Mouse (Mus musculus): ENCODE measurements around the gene Bclaf3. TPM values are rescaled to one million over a fixed set of nuclear protein-coding genes. Genes with fewer than 3 reads are reported as not detected.
A peak's percentile ranks its signal among the peaks of the same experiment; 100 is the strongest.
"Not testable (repeated sequence)": the region's sequence is repeated elsewhere in the genome, so short reads cannot be mapped to it uniquely, and the experiment has no call there.

The Bclaf3 gene
- total and polyA plus RNA-seq, 3 experiments, result 12.8 to 23.7 TPM; not detected in 1

- DNase-seq (ENCODE audit: low read depth, low spot score); H3K4me3 ChIP-seq (ENCODE audit: control insufficient read depth in 1 of 2, insufficient read depth in 1 of 2, low read depth in 2 of 2, low read length in 2 of 2); H3K79me2 ChIP-seq (ENCODE audit: control insufficient read depth, insufficient read depth, low read length, poor library complexity); H3K9ac ChIP-seq (ENCODE audit: control insufficient read depth, low read depth, low read length, poor library complexity, severe bottlenecking); H3K27me3 ChIP-seq (ENCODE audit: control insufficient read depth in 1 of 2, insufficient read depth in 2 of 2, low read length in 2 of 2); H3K4me1 ChIP-seq (ENCODE audit: control insufficient read depth in 1 of 2, insufficient read depth in 2 of 2, low read length in 2 of 2); H3K27ac ChIP-seq (ENCODE audit: control insufficient read depth, low read depth, low read length); H3K9me3 ChIP-seq (replicated peaks; ENCODE audit: insufficient read depth, low read length): not testable (repeated sequence)
- peaks cover 0 to 23% of the 10 kb centered on the region in 2 experiments; a peak in 2 of 4 replicates for H3K36me3 ChIP-seq (ENCODE audit: control insufficient read depth in 1 of 2, insufficient read depth in 2 of 2, low read length in 2 of 2)
These were observed 58.2 kb downstream of the Bclaf3 start for GRCm38 (mm10) chrX:159584738-159585137.

- Histone ChIP-seq H3K79me2 (ENCODE audit: control insufficient read depth, insufficient read depth, low read length, poor library complexity) (no peaks in the 10 kb centered on the region), H3K9me3 (replicated peaks; ENCODE audit: insufficient read depth, low read length) (no peaks in the 10 kb centered on the region), H3K27ac (ENCODE audit: control insufficient read depth, low read depth, low read length) (no peak overlapping the region), H3K36me3 (ENCODE audit: control insufficient read depth in 1 of 2, insufficient read depth in 2 of 2, low read length in 2 of 2) (peaks cover 2 to 21% of the 10 kb centered on the region in 2 experiments; a peak in 2 of 4 replicates), H3K27me3 (ENCODE audit: control insufficient read depth in 1 of 2, insufficient read depth in 2 of 2, low read length in 2 of 2) (no peaks in the 10 kb centered on the region), H3K4me3 (ENCODE audit: control insufficient read depth in 1 of 2, insufficient read depth in 1 of 2, low read depth in 2 of 2, low read length in 2 of 2) (no peak overlapping the region), H3K9ac (ENCODE audit: control insufficient read depth, low read depth, low read length, poor library complexity, severe bottlenecking) (no peak overlapping the region), H3K4me1 (ENCODE audit: control insufficient read depth in 1 of 2, insufficient read depth in 2 of 2, low read length in 2 of 2) (no peaks in the 10 kb centered on the region; a peak in 1 of 4 replicates)
- peak; percentile 57 for TF ChIP-seq SMC3 (IDR thresholded peaks at IDR 0.05; ENCODE audit: low read depth, low read length)
- TF ChIP-seq TCF12 (IDR thresholded peaks at IDR 0.05; ENCODE audit: low read depth, low read length), result no peak
- TF ChIP-seq RAD21 (IDR thresholded peaks at IDR 0.05; ENCODE audit: low read depth, low read length), result peak; percentile 24
- peak in 2 of 3 experiments; percentile 28 to 50; a peak in 3 of 6 replicates for TF ChIP-seq CTCF (IDR thresholded peaks at IDR 0.05 in 2 of 3, conservative IDR thresholded peaks at IDR 0.05 in 1 of 3; ENCODE audit: control insufficient read depth in 1 of 3, insufficient read depth in 1 of 3, low read depth in 2 of 3, low read length in 3 of 3, poor library complexity in 1 of 3, severe bottlenecking in 1 of 3)
- no peak for TF ChIP-seq POLR2A (IDR thresholded peaks at IDR 0.05; ENCODE audit: control insufficient read depth in 1 of 2, insufficient read depth in 1 of 2, low read depth in 1 of 2, low read length in 2 of 2, poor library complexity in 1 of 2)
- peak; percentile 63; the same call in 1 of the 2 replicates for TF ChIP-seq MYC (IDR thresholded peaks at IDR 0.05; ENCODE audit: low read depth, low read length)
- TF ChIP-seq ZKSCAN1 (IDR thresholded peaks at IDR 0.05; ENCODE audit: low read depth, low read length), result no peak
- no peak for TF ChIP-seq MXI1 (IDR thresholded peaks at IDR 0.05; ENCODE audit: low read depth, low read length)
- 0 out of 2 replicates have a peak, but pooled peaks have one; percentile 19 for TF ChIP-seq ZC3H11A (IDR thresholded peaks at IDR 0.05; ENCODE audit: low read depth, low read length)
- no peak for TF ChIP-seq MAX (IDR thresholded peaks at IDR 0.05; ENCODE audit: low read length)
- no peak for TF ChIP-seq UBTF (IDR thresholded peaks at IDR 0.05; ENCODE audit: borderline replicate concordance, insufficient read depth, low read depth, low read length)
- no peak for TF ChIP-seq NRF1 (IDR thresholded peaks at IDR 0.05; ENCODE audit: insufficient read depth, low read depth, low read length, poor library complexity, severe bottlenecking)
- TF ChIP-seq GATA1 (IDR thresholded peaks at IDR 0.05; ENCODE audit: low read depth, low read length), result no peak
- peak; percentile 21 for DNase-seq (ENCODE audit: low read depth, low spot score)
These were observed 65.1 kb downstream of the Bclaf3 start for GRCm38 (mm10) chrX:159591633-159592032.

- Histone ChIP-seq H3K4me1 (ENCODE audit: control insufficient read depth in 1 of 2, insufficient read depth in 2 of 2, low read length in 2 of 2) (peaks cover 3 to 4% of the 10 kb centered on the region in 2 experiments; a peak in 2 of 4 replicates), H3K79me2 (ENCODE audit: control insufficient read depth, insufficient read depth, low read length, poor library complexity) (no peaks in the 10 kb centered on the region), H3K4me3 (ENCODE audit: control insufficient read depth in 1 of 2, insufficient read depth in 1 of 2, low read depth in 2 of 2, low read length in 2 of 2) (no peak overlapping the region), H3K9ac (ENCODE audit: control insufficient read depth, low read depth, low read length, poor library complexity, severe bottlenecking) (no peak overlapping the region), H3K9me3 (replicated peaks; ENCODE audit: insufficient read depth, low read length) (no peaks in the 10 kb centered on the region), H3K27ac (ENCODE audit: control insufficient read depth, low read depth, low read length) (no peak overlapping the region), H3K27me3 (ENCODE audit: control insufficient read depth in 1 of 2, insufficient read depth in 2 of 2, low read length in 2 of 2) (no peaks in the 10 kb centered on the region), H3K36me3 (ENCODE audit: control insufficient read depth in 1 of 2, insufficient read depth in 2 of 2, low read length in 2 of 2) (peaks cover under 1 to 10% of the 10 kb centered on the region in 2 experiments; a peak in 2 of 4 replicates)
- peak; percentile 64 for DNase-seq (ENCODE audit: low read depth, low spot score)
- TF ChIP-seq TCF12 (IDR thresholded peaks at IDR 0.05; ENCODE audit: low read depth, low read length), result peak; percentile 72
- no peak for TF ChIP-seq KAT2A (conservative IDR thresholded peaks at IDR 0.05; ENCODE audit: low read depth, low read length)
- no peak for TF ChIP-seq ZC3H11A (IDR thresholded peaks at IDR 0.05; ENCODE audit: low read depth, low read length)
- TF ChIP-seq ZKSCAN1 (IDR thresholded peaks at IDR 0.05; ENCODE audit: low read depth, low read length), result no peak
- TF ChIP-seq SIN3A (IDR thresholded peaks at IDR 0.05; ENCODE audit: low read length), result no peak
- TF ChIP-seq NRF1 (IDR thresholded peaks at IDR 0.05; ENCODE audit: insufficient read depth, low read depth, low read length, poor library complexity, severe bottlenecking), result no peak
- TF ChIP-seq JUND (IDR thresholded peaks at IDR 0.05; ENCODE audit: low read depth, low read length), result no peak
- TF ChIP-seq E2F4 (IDR thresholded peaks at IDR 0.05; ENCODE audit: borderline replicate concordance, low read depth, low read length), result no peak
- no peak for TF ChIP-seq MAZ (IDR thresholded peaks at IDR 0.05; ENCODE audit: low read depth, low read length)
- TF ChIP-seq RAD21 (IDR thresholded peaks at IDR 0.05; ENCODE audit: low read depth, low read length), result no peak
- TF ChIP-seq TBP (IDR thresholded peaks at IDR 0.05; ENCODE audit: low read depth, low read length), result no peak
- TF ChIP-seq ELF1 (IDR thresholded peaks at IDR 0.05; ENCODE audit: low read depth, low read length), result no peak
- no peak for TF ChIP-seq NELFE (IDR thresholded peaks at IDR 0.05; ENCODE audit: low read depth, low read length)
- TF ChIP-seq CTCF (IDR thresholded peaks at IDR 0.05 in 2 of 3, conservative IDR thresholded peaks at IDR 0.05 in 1 of 3; ENCODE audit: control insufficient read depth in 1 of 3, insufficient read depth in 1 of 3, low read depth in 2 of 3, low read length in 3 of 3, poor library complexity in 1 of 3, severe bottlenecking in 1 of 3), result no peak
- no peak for TF ChIP-seq MYC (IDR thresholded peaks at IDR 0.05; ENCODE audit: low read depth, low read length)
- no peak for TF ChIP-seq ZMIZ1 (IDR thresholded peaks at IDR 0.05; ENCODE audit: low read depth, low read length)
- no peak for TF ChIP-seq POLR2AphosphoS5 (IDR thresholded peaks at IDR 0.05; ENCODE audit: borderline replicate concordance, low read depth, low read length)
- no peak for TF ChIP-seq MYB (IDR thresholded peaks at IDR 0.05; ENCODE audit: low read depth, low read length)
- TF ChIP-seq CHD1 (IDR thresholded peaks at IDR 0.05; ENCODE audit: low read depth, low read length), result no peak
These were observed 71.0 kb downstream of the Bclaf3 start for GRCm38 (mm10) chrX:159597502-159597901.

Measured in MEL (cell line).